Mouse (Mus musculus) testis, postnatal 14 days (tissue): ENCODE measurements around the gene Gdf15.

Experiments
- DNase-seq: peaks from one replicate; pipeline ENCODE4 v3.0.0; 2021; ENCODE audit warnings: low spot score

The Gdf15 gene

GRCm38 (mm10) chr8:70656193-70656790 lies 24.0 kb upstream of the Gdf15 start:
- DNase-seq: no peak

DNA sequence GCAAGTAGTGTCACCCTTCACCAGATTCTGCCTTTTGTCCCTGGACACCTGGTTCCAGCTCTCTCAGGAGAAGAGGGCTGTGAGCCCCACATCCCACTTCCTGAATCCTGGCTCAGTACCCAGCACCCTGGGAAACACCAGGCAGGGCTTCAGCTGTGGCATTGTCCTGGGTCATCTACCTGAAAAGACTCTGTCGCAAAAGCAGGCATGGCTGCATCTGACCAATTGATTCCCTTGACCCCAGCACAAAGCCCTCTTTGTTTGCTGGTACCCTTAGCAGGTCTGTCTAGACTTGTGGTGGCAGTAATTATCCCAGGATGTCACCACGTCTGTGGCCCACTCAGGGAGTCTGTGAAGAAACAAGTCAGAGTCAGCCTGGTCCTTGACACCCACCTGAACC lies 23.2 kb upstream of the Gdf15 start:
- DNase-seq: no peak

DNA sequence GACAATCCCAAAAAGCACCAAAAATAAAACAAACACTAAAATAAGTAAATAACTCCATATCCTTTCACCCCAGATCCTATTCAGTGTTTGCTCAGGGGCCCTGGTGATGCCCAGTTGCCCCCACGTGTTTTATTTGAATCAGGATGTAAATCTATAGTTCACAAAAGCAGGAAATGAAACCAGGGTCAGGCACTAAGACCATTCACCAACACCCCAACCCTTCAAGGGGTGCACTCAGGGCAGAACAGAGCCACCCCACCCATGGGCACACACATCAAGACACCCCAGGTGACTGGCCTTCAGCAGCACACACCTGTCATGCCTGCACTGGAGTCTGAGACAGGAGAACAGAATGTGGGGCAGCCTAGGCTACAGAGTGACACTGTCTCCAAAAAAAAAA lies 21.9 kb upstream of the Gdf15 start:
- DNase-seq: no peak

GRCm38 (mm10) chr8:70653226-70653625 lies 21.0 kb upstream of the Gdf15 start:
- DNase-seq: no peak

DNA sequence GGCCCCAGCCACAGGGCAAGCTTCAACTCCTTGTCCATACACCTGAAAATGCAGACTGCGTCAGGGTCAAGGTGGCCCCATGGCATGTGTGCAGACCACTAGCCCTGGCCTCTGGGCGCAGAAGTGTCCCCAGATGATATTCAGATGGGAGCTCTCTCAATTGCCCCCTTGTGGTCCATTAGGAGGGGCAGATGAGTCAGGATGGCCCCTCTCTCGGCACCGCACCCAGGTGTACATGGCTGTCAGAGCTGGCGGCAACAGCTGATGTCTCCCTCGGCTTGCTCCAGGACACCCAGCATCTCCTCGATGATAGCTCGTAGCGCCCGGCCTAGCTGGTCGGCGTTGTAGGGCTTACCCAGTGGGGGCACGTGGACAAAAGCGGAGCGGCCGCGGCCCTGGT lies 18.1 kb upstream of the Gdf15 start:
- no peak for DNase-seq

- peak; percentile 82 for DNase-seq
Observed at GRCm38 (mm10) chr8:70649324-70649723, 17.1 kb upstream of the Gdf15 start.

- DNase-seq: no peak
Observed at GRCm38 (mm10) chr8:70648921-70649320, 16.7 kb upstream of the Gdf15 start.

- no peak for DNase-seq
Observed at GRCm38 (mm10) chr8:70648164-70648442, 15.8 kb upstream of the Gdf15 start.

DNA sequence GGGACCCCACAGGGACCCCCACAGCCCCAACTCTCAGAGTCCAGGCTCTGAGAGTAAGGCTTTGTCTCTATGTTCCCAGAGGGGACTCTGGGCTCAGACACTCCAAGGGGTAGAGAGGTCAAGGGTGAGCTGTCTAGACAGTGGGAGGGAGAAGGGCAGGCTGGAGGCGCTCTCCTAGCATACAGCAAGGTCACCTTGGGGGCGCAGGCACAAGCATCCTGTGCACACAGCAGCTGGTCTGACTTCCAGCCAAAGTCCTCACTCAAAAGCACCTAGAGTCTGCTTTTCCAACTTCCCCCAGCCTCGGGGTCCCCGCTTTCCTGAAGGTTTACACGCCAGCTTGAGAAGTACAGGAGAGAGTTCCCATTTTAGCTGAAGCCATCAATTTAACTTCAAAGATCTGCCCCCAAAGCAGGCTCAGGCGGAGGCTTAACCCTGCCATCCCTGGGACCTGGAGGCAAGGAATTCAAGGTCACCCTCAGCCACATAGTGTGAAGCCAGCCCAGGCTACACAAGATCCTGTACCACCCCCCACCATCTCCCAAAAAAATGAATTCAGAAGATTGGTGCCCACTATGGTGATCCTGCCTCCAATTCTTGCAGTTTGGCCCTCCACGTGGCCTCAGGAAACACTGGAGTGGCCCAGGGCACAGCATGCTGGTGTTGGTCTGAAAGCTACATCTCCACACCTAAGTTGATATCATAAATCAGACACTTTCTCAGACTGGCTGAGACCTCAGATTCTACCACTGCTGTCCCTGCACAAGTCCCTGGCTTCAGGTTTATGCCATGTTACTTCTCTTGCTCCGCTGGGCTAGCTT lies 15.3 kb upstream of the Gdf15 start:
- DNase-seq: no peak

GRCm38 (mm10) chr8:70646775-70647174 lies 14.5 kb upstream of the Gdf15 start:
- DNase-seq: no peak

GRCm38 (mm10) chr8:70646369-70646768 lies 14.1 kb upstream of the Gdf15 start:
- DNase-seq: no peak

DNA sequence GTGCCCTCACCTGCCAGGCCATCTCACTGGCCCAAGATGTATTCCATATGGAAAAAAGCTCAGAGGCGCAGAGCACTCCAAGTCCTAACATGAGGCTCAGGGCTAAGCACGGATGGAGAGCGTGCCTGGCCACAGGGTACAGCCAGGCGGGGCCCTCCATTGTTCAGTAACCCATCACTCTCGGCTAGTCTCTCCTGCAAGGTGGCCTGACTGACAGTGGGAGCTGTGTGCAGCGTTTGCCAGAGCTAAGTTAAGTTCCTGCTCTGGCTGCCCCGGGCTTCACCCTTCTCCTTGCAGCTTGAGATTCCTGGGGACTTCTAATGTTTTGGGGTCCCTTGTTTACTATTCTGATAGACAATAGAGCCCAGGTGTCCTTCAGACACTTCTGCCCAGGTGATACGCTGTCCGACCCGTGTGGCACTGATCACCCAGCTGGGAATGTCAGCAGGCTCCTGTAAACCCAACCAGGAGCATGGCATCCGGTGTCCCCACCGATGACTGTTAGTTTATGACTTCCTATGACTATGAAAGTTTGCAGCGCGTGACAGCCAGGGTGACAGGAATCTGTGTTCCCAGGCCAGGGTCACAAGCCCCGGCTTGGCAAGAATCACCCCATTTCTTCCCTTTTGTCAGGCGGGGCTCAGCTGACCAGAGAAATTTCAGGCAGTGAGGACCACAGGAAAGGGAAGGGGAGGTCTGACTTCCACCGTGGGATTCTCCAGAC lies 13.4 kb upstream of the Gdf15 start:
- DNase-seq: no peak

DNA sequence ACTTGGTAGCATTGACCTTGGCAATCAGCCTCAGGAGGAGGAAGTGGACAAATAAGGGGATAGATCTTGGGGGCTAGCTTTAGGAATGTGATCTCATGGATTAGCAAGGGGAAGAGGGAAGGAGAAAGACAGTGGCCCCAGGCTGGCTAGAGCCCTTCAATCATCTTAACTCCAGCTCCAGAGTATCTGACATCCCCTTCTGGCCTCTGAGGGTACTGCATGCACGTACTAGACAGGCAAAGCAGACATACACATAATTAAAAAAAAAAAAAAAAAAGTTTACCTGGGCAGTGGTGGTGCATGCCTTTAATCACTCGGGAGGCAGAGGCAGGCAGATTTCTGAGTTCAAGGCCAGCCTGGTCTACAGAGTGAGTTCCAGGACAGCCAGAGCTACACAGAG lies 11.8 kb upstream of the Gdf15 start:
- no peak for DNase-seq

DNA sequence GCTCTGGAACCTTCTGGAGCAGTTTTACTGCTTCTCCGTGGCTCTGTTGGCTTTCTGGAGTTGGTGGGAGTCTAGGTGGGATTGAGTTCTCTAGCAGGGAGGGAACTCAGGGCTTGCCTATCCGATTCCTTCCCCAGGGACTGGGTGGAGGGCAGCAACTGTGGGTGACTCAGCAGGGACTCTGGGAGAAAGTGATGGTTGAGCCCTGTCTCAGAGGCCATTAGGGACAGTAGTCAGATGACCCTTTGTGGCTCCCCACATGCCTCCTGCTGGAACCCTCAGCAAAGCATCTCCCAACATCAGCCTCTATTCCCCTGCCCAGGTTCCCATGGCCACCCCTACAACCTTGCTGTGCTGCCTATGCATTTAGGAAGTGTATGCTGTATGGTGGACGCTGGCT lies 10.8 kb upstream of the Gdf15 start:
- DNase-seq: no peak

DNA sequence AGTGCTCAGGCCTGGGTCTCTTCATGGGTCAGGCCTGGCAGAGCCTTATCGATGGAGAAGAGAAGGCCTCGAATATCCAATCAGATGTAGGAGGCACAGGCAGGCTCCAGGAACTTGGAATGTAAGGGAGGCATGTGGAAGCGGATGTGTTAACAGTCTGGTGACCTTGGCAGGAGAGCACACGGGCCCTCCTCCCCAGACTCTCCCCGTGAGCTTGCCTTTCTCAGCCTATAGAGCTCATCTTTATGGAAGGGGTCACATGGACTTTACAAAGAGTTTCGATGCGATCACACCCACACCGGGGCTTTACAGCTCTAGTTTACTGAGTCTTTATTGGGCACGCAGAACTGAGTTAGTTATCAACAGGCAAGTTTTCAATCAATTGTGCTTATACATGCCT lies 6.5 kb upstream of the Gdf15 start:
- no peak for DNase-seq

- no peak for DNase-seq
Observed at GRCm38 (mm10) chr8:70636838-70637237, 4.6 kb upstream of the Gdf15 start.

- no peak for DNase-seq
Observed at GRCm38 (mm10) chr8:70635527-70635926, 3.3 kb upstream of the Gdf15 start.

- no peak for DNase-seq
Observed at GRCm38 (mm10) chr8:70634066-70634465, 1.8 kb upstream of the Gdf15 start.

- DNase-seq: no peak
Observed at GRCm38 (mm10) chr8:70631436-70631835, 820 bp downstream of the Gdf15 start.

- peak; percentile 79 for DNase-seq
Observed at GRCm38 (mm10) chr8:70630532-70631381, 1.5 kb downstream of the Gdf15 start.

GRCm38 (mm10) chr8:70629574-70630531 lies 2.4 kb downstream of the Gdf15 start:
- DNase-seq: peak; percentile 89
